Mouse (Mus musculus): Measurements from ENCODE around the gene Lin37. TPM values are rescaled to one million over a fixed set of nuclear protein-coding genes. Genes with fewer than 3 reads are reported as not detected.

Gene Lin37
- total and polyA plus RNA-seq, 3 experiments, result 13.7 to 20.0 (median 16.0) TPM

DNA sequence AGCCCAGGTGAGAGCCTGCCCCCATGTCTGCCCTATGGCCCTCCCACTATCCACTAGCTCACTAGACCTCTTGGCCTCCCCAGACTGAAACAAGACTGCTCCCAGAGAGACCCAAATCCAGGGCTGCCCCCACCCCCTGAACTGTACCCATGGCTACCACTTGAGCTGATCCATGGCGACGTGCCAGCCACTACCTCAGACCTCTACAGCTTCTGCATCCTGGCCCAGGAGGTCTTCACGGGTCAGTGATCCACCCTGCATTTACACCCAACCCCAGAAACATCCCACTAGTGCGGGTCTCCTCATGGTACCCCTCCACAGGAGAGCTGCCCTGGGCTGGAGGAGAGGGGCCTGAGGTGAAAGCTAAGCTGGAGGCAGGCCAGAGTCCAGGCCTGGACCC is 39.2 kb downstream of the Lin37 start:
- Histone ChIP-seq H3K27me3 (ENCODE audit: control insufficient read depth, insufficient read depth, low read length) (no peaks in the 10 kb centered on the region), H3K36me3 (ENCODE audit: control insufficient read depth, insufficient read depth, low read length) (no peaks in the 10 kb centered on the region), H3K27ac (no peak overlapping the region), H3K4me3 (no peak overlapping the region), H3K4me1 (ENCODE audit: control insufficient read depth, insufficient read depth, low read length) (no peaks in the 10 kb centered on the region), H3K79me2 (replicated peaks; ENCODE audit: control insufficient read depth, insufficient read depth, low read length) (no peaks in the 10 kb centered on the region), H3K9ac (ENCODE audit: low read depth, low read length) (no peak overlapping the region)
- DNase-seq, result no peak
- intact Hi-C loops (cut with DNase I), result no loop called here
- 70% methylated on average over 4 of the region's 4 CpGs for WGBS
- TF ChIP-seq CTCF (IDR thresholded peaks at IDR 0.05), result no peak
- no peak for TF ChIP-seq POLR2A (IDR thresholded peaks at IDR 0.05; ENCODE audit: insufficient read depth, low read depth, low read length)
- no peak for TF ChIP-seq EP300 (IDR thresholded peaks at IDR 0.05; ENCODE audit: insufficient read depth, low read depth, low read length)

DNA sequence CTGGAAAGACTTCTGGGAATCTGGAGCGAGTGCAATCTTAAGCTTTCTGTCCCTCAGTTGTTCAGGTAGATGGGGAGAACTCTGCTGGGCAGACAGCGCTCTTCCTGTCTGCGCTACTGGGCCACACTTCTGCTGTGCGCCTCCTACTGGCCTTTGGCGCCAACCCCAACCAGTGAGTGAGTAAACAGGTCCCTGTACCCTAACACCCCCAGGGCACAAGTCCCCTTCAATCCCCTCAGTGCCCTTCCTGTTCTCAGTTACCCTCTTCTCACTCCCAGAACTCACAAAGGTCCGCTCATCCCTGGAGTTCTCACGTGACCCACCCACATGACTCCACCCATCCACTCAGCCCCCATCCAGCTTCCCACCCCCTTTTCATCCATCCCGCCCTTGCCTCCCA is 41.3 kb downstream of the Lin37 start:
- TF ChIP-seq CTCF (IDR thresholded peaks at IDR 0.05) (no peak), EP300 (IDR thresholded peaks at IDR 0.05; ENCODE audit: insufficient read depth, low read depth, low read length) (no peak), POLR2A (IDR thresholded peaks at IDR 0.05; ENCODE audit: insufficient read depth, low read depth, low read length) (no peak)
- Histone ChIP-seq H3K4me1 (ENCODE audit: control insufficient read depth, insufficient read depth, low read length) (no peaks in the 10 kb centered on the region), H3K4me3 (no peak overlapping the region), H3K27ac (no peak overlapping the region), H3K36me3 (ENCODE audit: control insufficient read depth, insufficient read depth, low read length) (no peaks in the 10 kb centered on the region), H3K9ac (ENCODE audit: low read depth, low read length) (no peak overlapping the region), H3K79me2 (replicated peaks; ENCODE audit: control insufficient read depth, insufficient read depth, low read length) (no peaks in the 10 kb centered on the region), H3K27me3 (ENCODE audit: control insufficient read depth, insufficient read depth, low read length) (no peaks in the 10 kb centered on the region)
- WGBS, result 44% methylated on average over 8 of the region's 8 CpGs
- intact Hi-C loops (cut with DNase I), result no loop called here
- DNase-seq, result no peak

DNA sequence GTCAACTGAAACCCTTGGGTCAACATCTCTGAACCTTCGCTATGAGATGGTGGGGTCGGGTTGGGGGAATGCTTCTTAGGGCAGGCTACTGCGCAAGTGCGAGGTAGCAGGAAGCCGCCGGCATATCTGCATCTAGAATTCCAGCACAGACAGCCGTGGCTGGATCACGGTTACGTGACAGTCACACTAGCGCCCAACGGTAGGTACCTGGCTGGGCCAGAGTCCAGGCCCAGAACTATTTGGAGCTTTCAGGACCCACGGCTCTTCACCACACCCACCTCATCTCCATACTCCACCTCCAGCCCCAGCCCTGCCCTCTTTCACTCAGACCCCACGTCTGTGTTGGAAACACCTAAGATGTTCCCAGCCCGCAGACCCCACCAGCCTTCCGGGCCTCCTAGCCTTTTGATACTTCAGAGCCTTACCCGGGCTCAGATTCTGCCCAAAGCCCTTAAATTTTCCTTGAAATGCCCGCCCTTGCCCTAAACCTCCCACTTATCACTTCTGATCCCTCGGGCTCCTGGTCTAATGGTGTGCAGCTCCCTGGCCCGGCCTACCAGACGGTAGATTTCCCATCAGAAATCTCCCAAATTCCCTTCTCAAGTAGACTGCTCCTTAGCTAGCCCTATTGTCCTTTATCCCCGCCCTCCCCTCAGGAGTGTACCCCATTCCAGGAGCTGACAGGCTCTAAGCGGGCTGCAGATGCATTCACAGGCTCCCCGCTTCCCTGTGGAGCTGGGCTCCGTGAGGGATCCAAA is 44.5 kb downstream of the Lin37 start:
- Histone ChIP-seq H3K27me3 (ENCODE audit: control insufficient read depth, insufficient read depth, low read length) (no peaks in the 10 kb centered on the region), H3K9ac (ENCODE audit: low read depth, low read length) (no peak overlapping the region), H3K79me2 (replicated peaks; ENCODE audit: control insufficient read depth, insufficient read depth, low read length) (no peaks in the 10 kb centered on the region), H3K4me3 (no peak overlapping the region), H3K27ac (no peak overlapping the region), H3K36me3 (ENCODE audit: control insufficient read depth, insufficient read depth, low read length) (no peaks in the 10 kb centered on the region), H3K4me1 (ENCODE audit: control insufficient read depth, insufficient read depth, low read length) (no peaks in the 10 kb centered on the region)
- intact Hi-C loops (cut with DNase I), result no loop called here
- TF ChIP-seq POLR2A (IDR thresholded peaks at IDR 0.05; ENCODE audit: insufficient read depth, low read depth, low read length), result no peak
- no peak for TF ChIP-seq CTCF (IDR thresholded peaks at IDR 0.05)
- no peak for TF ChIP-seq EP300 (IDR thresholded peaks at IDR 0.05; ENCODE audit: insufficient read depth, low read depth, low read length)
- DNase-seq, result no peak
- 49% methylated on average over 24 of the region's 24 CpGs for WGBS

DNA sequence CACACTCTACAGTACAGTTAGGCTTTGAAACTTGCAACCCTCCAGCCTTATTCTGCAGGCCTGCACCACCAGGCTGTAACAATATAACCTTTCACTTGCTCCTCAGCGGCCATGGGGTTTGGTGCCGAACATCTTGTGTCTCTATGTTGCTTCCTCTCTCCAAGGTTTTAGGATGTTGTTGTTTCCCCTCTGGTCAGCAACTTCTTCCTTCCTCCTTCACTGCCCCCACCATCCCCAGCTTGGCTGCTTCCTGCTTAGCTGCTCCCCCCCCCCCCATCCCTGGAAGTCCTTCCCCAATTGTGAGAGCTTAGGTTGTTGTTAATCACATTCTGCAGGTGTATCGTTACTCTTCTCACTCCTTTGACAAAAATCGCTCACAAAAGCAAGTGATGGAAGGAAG is 51.6 kb downstream of the Lin37 start:
- intact Hi-C loops (cut with DNase I), result no loop called here
- Histone ChIP-seq H3K27ac (no peak overlapping the region), H3K9ac (ENCODE audit: low read depth, low read length) (no peak overlapping the region), H3K27me3 (ENCODE audit: control insufficient read depth, insufficient read depth, low read length) (no peaks in the 10 kb centered on the region), H3K4me3 (no peak overlapping the region), H3K36me3 (ENCODE audit: control insufficient read depth, insufficient read depth, low read length) (no peaks in the 10 kb centered on the region), H3K4me1 (ENCODE audit: control insufficient read depth, insufficient read depth, low read length) (no peaks in the 10 kb centered on the region), H3K79me2 (replicated peaks; ENCODE audit: control insufficient read depth, insufficient read depth, low read length) (no peaks in the 10 kb centered on the region)
- 47% methylated on average over 4 of the region's 4 CpGs for WGBS
- no peak for DNase-seq
- TF ChIP-seq POLR2A (IDR thresholded peaks at IDR 0.05; ENCODE audit: insufficient read depth, low read depth, low read length) (no peak), EP300 (IDR thresholded peaks at IDR 0.05; ENCODE audit: insufficient read depth, low read depth, low read length) (no peak), CTCF (IDR thresholded peaks at IDR 0.05) (no peak)

Small RNA genes lying within 50 kb of the gene (microRNA-seq; reads per million reads assigned to microRNA genes)
- 5.4 to 6.7 reads per million in 2 experiments for gene Gm38670
- gene Mir3569, result 0.39 to 0.56 reads per million in 2 experiments

Other genes starting within 250 kb of the Lin37 start
Only the 30 nearest of the 33 such genes appear.
- gene Lrfn3, start 197.1 kb downstream of the Lin37 start, total RNA-seq (2021), result 1 to 10 TPM; 1.1 to 1.3 TPM
- gene Lrfn3, start 197.1 kb downstream of the Lin37 start, polyA plus RNA-seq (2012; rRNA removed), result 1.4 and 1.9 TPM in 2 replicates
- gene Tyrobp, start 146.1 kb downstream of the Lin37 start, total RNA-seq (2021), result 10 to 100 TPM; 20.1 to 23.6 TPM
- 62.7 and 65.5 TPM in 2 replicates for gene Tyrobp, start 146.1 kb downstream of the Lin37 start, polyA plus RNA-seq (2012; rRNA removed)
- gene Hcst, start 140.0 kb downstream of the Lin37 start, total RNA-seq (2021), result under 1 TPM in 1 of 2 experiments, not detected in 1; 0.59 TPM
- 4.8 TPM in 1 of 2 replicates, not detected in the other for gene Hcst, start 140.0 kb downstream of the Lin37 start, polyA plus RNA-seq (2012; rRNA removed)
- under 1 TPM; 0.47 to 0.66 TPM for gene Nfkbid, start 138.1 kb downstream of the Lin37 start, total RNA-seq (2021)
- 0.94 and 1.3 TPM in 2 replicates for gene Nfkbid, start 138.1 kb downstream of the Lin37 start, polyA plus RNA-seq (2012; rRNA removed)
- 1 to 10 TPM; 3.2 to 3.5 TPM for gene Aplp1, start 114.3 kb downstream of the Lin37 start, total RNA-seq (2021)
- 3.6 and 6.2 TPM in 2 replicates for gene Aplp1, start 114.3 kb downstream of the Lin37 start, polyA plus RNA-seq (2012; rRNA removed)
- gene Kirrel2, start 102.1 kb downstream of the Lin37 start, total RNA-seq (2021), result not detected
- not detected in 2 replicates for gene Kirrel2, start 102.1 kb downstream of the Lin37 start, polyA plus RNA-seq (2012; rRNA removed)
- gene Nphs1, start 101.5 kb downstream of the Lin37 start, total RNA-seq (2021), result not detected
- 0.04 TPM in 1 of 2 replicates, not detected in the other for gene Nphs1, start 101.5 kb downstream of the Lin37 start, polyA plus RNA-seq (2012; rRNA removed)
- not detected for gene Prodh2, start 66.2 kb downstream of the Lin37 start, total RNA-seq (2021)
- 0.23 TPM in 1 of 2 replicates, not detected in the other for gene Prodh2, start 66.2 kb downstream of the Lin37 start, polyA plus RNA-seq (2012; rRNA removed)
- gene Arhgap33, start 24.8 kb downstream of the Lin37 start, total RNA-seq (2021), result under 1 TPM; 0.34 to 0.37 TPM
- 2.3 and 3.0 TPM in 2 replicates for gene Arhgap33, start 24.8 kb downstream of the Lin37 start, polyA plus RNA-seq (2012; rRNA removed)
- gene Hspb6, start 7.7 kb downstream of the Lin37 start, total RNA-seq (2021), result 100 to 1,000 TPM; 718 to 804 TPM
- gene Hspb6, start 7.7 kb downstream of the Lin37 start, polyA plus RNA-seq (2012; rRNA removed), result 1,866 and 1,945 TPM in 2 replicates
- 1 to 10 TPM; 2.5 to 6.3 TPM for gene Proser3, start 7.5 kb downstream of the Lin37 start, total RNA-seq (2021)
- 5.6 and 5.8 TPM in 2 replicates for gene Proser3, start 7.5 kb downstream of the Lin37 start, polyA plus RNA-seq (2012; rRNA removed)
- gene U2af1l4, start 3.5 kb upstream of the Lin37 start, total RNA-seq (2021), result 10 to 100 TPM; 56.0 to 67.9 TPM
- gene U2af1l4, start 3.5 kb upstream of the Lin37 start, polyA plus RNA-seq (2012; rRNA removed), result 61.3 and 71.4 TPM in 2 replicates
- gene Gm49396, start 3.5 kb upstream of the Lin37 start, total RNA-seq (2021), result 1 to 10 TPM; 1.1 to 1.9 TPM
- gene Gm49396, start 3.5 kb upstream of the Lin37 start, polyA plus RNA-seq (2012; rRNA removed), result 1.6 and 3.1 TPM in 2 replicates
- 10 to 100 TPM; 75.6 to 85.7 TPM for gene Psenen, start 3.8 kb upstream of the Lin37 start, total RNA-seq (2021)
- 109 and 124 TPM in 2 replicates for gene Psenen, start 3.8 kb upstream of the Lin37 start, polyA plus RNA-seq (2012; rRNA removed)
- under 1 TPM; 0.23 to 0.75 TPM for gene Igflr1, start 5.6 kb upstream of the Lin37 start, total RNA-seq (2021)
- 1.2 and 3.7 TPM in 2 replicates for gene Igflr1, start 5.6 kb upstream of the Lin37 start, polyA plus RNA-seq (2012; rRNA removed)
- gene Kmt2b, start 28.9 kb upstream of the Lin37 start, total RNA-seq (2021), result 10 to 100 TPM; 15.6 to 15.9 TPM
- 25.6 and 28.3 TPM in 2 replicates for gene Kmt2b, start 28.9 kb upstream of the Lin37 start, polyA plus RNA-seq (2012; rRNA removed)
- gene Zbtb32, start 39.1 kb upstream of the Lin37 start, total RNA-seq (2021), result under 1 TPM in 1 of 2 experiments, not detected in 1; 0.11 TPM
- 0.20 and 0.64 TPM in 2 replicates for gene Zbtb32, start 39.1 kb upstream of the Lin37 start, polyA plus RNA-seq (2012; rRNA removed)
- gene Upk1a, start 53.0 kb upstream of the Lin37 start, total RNA-seq (2021), result under 1 TPM in 1 of 2 experiments, not detected in 1; 0.36 TPM
- 2.8 and 4.8 TPM in 2 replicates for gene Upk1a, start 53.0 kb upstream of the Lin37 start, polyA plus RNA-seq (2012; rRNA removed)
- gene Cox6b1, start 66.3 kb upstream of the Lin37 start, total RNA-seq (2021), result 1,000 to 10,000 TPM; 4,061 to 4,696 TPM
- gene Cox6b1, start 66.3 kb upstream of the Lin37 start, polyA plus RNA-seq (2012; rRNA removed), result 1,860 and 2,330 TPM in 2 replicates
- gene Etv2, start 76.0 kb upstream of the Lin37 start, total RNA-seq (2021), result not detected
- not detected in 2 replicates for gene Etv2, start 76.0 kb upstream of the Lin37 start, polyA plus RNA-seq (2012; rRNA removed)
- 10 to 100 TPM; 47.7 to 51.3 TPM for gene Rbm42, start 90.5 kb upstream of the Lin37 start, total RNA-seq (2021)
- 25.8 and 29.1 TPM in 2 replicates for gene Rbm42, start 90.5 kb upstream of the Lin37 start, polyA plus RNA-seq (2012; rRNA removed)
- gene Haus5, start 105.2 kb upstream of the Lin37 start, total RNA-seq (2021), result 1 to 10 TPM; 3.3 to 3.9 TPM
- 3.7 and 4.9 TPM in 2 replicates for gene Haus5, start 105.2 kb upstream of the Lin37 start, polyA plus RNA-seq (2012; rRNA removed)
- gene Pmis2, start 111.8 kb upstream of the Lin37 start, total RNA-seq (2021), result under 1 TPM in 1 of 2 experiments, not detected in 1; 0.52 TPM
- not detected in 2 replicates for gene Pmis2, start 111.8 kb upstream of the Lin37 start, polyA plus RNA-seq (2012; rRNA removed)
- gene 2200002J24Rik, start 139.1 kb upstream of the Lin37 start, total RNA-seq (2021), result not detected
- 0.35 TPM in 1 of 2 replicates, not detected in the other for gene 2200002J24Rik, start 139.1 kb upstream of the Lin37 start, polyA plus RNA-seq (2012; rRNA removed)
- under 1 TPM; 0.10 to 0.32 TPM for gene Atp4a, start 152.4 kb upstream of the Lin37 start, total RNA-seq (2021)
- gene Atp4a, start 152.4 kb upstream of the Lin37 start, polyA plus RNA-seq (2012; rRNA removed), result not detected in 2 replicates
- 100 to 1,000 TPM; 219 to 241 TPM for gene Tmem147, start 169.7 kb upstream of the Lin37 start, total RNA-seq (2021)
- gene Tmem147, start 169.7 kb upstream of the Lin37 start, polyA plus RNA-seq (2012; rRNA removed), result 293 and 357 TPM in 2 replicates
- gene Gapdhs, start 183.8 kb upstream of the Lin37 start, total RNA-seq (2021), result not detected
- gene Gapdhs, start 183.8 kb upstream of the Lin37 start, polyA plus RNA-seq (2012; rRNA removed), result 1.1 and 1.7 TPM in 2 replicates
- 1 to 10 TPM; 1.8 to 2.3 TPM for gene Sbsn, start 191.6 kb upstream of the Lin37 start, total RNA-seq (2021)
- 1.6 and 1.7 TPM in 2 replicates for gene Sbsn, start 191.6 kb upstream of the Lin37 start, polyA plus RNA-seq (2012; rRNA removed)
- gene Dmkn, start 203.9 kb upstream of the Lin37 start, total RNA-seq (2021), result 1 to 10 TPM in 1 of 2 experiments, under 1 TPM in 1; 0.84 to 1.6 TPM
- gene Dmkn, start 203.9 kb upstream of the Lin37 start, polyA plus RNA-seq (2012; rRNA removed), result 7.2 and 8.8 TPM in 2 replicates
- not detected for gene Krtdap, start 228.1 kb upstream of the Lin37 start, total RNA-seq (2021)
- gene Krtdap, start 228.1 kb upstream of the Lin37 start, polyA plus RNA-seq (2012; rRNA removed), result not detected in 2 replicates